Mouse (Mus musculus): ENCODE results near the gene Traf3ip1. TPM values are rescaled to one million over a fixed set of nuclear protein-coding genes. Genes with fewer than 3 reads are reported as not detected.

The Traf3ip1 gene
- polyA plus RNA-seq, 1 experiment = 4.9 TPM

DNA sequence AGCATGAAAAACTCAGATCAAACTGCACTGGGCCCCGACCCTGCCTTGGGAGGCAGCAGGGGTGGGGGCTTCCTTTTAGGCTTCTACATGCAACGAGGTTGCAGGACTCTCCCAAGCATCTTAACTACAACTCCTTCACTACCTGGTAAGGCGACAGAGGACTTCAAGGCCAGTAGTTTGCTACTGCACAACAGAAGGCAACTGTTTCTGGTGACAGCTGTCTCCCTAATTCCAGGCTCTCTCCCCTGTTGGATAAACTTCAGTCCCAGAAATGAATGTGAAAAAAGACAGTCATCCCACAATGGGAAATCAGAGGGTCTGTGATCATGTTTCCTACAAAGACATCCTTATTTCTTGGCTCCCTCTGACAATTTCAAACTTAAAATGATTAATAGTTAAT, 9.0 kb upstream of the Traf3ip1 start:
- Histone ChIP-seq H3K4me3 (ENCODE audit: insufficient read depth, low read depth, low read length) (no peak overlapping the region), H3K4me1 (ENCODE audit: control insufficient read depth, insufficient read depth, insufficient read length, low read length) (no peaks in the 10 kb centered on the region)

DNA sequence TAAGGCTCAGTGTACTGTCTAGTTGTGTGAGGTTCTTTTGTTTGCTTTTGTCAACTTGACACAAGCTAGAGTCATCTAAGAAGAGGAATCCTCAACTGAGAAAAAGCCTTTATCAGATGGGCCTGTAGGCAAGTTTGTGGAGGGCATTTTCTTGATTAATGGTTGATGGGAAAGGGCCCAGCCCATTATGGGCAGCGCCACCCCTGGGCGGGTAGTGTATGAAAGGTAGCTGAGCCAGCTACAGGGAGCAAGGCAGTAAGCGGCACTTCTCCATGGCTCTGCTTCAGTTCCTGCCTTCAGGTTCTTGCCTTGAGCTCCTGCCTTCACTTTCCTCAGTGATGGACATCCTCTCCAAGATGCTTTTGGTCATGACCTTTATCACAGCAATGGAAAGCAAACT, 8.3 kb upstream of the Traf3ip1 start:
- Histone ChIP-seq H3K27ac (replicated peaks; ENCODE audit: low read depth, low read length) (no peak overlapping the region), H3K4me3 (ENCODE audit: insufficient read depth, low read depth, low read length) (no peak overlapping the region), H3K4me1 (ENCODE audit: control insufficient read depth, insufficient read depth, insufficient read length, low read length) (no peaks in the 10 kb centered on the region)

More for the DNA sequence above, 9.0 kb upstream of the Traf3ip1 start:
- no peak overlapping the region for H3K27ac ChIP-seq (replicated peaks; ENCODE audit: low read depth, low read length)

GRCm38 (mm10) chr1:91490322-91490721, 4.1 kb upstream of the Traf3ip1 start:
- no peak overlapping the region for H3K27ac ChIP-seq (replicated peaks; ENCODE audit: low read depth, low read length)
- H3K4me3 ChIP-seq (ENCODE audit: insufficient read depth, low read depth, low read length) = no peak overlapping the region
- H3K4me1 ChIP-seq (ENCODE audit: control insufficient read depth, insufficient read depth, insufficient read length, low read length) = peaks cover 4% of the 10 kb centered on the region

- H3K4me3 ChIP-seq (ENCODE audit: insufficient read depth, low read depth, low read length) = no peak overlapping the region
- no peak overlapping the region for H3K27ac ChIP-seq (replicated peaks; ENCODE audit: low read depth, low read length)
- H3K4me1 ChIP-seq (ENCODE audit: control insufficient read depth, insufficient read depth, insufficient read length, low read length) = peaks cover 8% of the 10 kb centered on the region
Measured at GRCm38 (mm10) chr1:91492740-91493139, 1.7 kb upstream of the Traf3ip1 start.

DNA sequence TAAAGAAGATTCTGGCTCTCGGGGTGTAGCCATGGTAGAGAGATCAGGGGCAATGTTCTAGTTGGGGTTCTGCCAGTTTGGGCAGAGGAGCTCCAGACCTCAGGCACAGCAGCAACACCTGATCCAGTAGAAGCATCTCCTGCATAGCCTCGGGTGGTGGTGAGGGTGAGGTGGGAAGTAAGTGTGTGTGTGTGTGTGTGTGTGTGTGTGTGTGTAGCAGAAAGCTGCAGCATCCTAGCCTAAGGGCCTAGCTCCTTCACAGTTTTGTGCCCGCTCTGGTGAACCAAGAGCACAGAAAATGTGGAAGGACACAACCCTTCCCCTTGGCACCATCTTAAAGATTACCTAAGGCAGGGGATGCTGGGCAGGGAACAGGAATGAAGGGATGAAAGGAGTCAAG, 509 bp upstream of the Traf3ip1 start:
- Histone ChIP-seq H3K27ac (replicated peaks; ENCODE audit: low read depth, low read length) (no peak overlapping the region), H3K4me1 (ENCODE audit: control insufficient read depth, insufficient read depth, insufficient read length, low read length) (peaks cover 8% of the 10 kb centered on the region), H3K4me3 (ENCODE audit: insufficient read depth, low read depth, low read length) (0 out of 2 replicates have a peak overlapping the region, but pooled peaks have one; percentile 12)

GRCm38 (mm10) chr1:91495321-91495720, 874 bp downstream of the Traf3ip1 start:
- H3K4me1 ChIP-seq (ENCODE audit: control insufficient read depth, insufficient read depth, insufficient read length, low read length) = peaks cover 8% of the 10 kb centered on the region
- H3K4me3 ChIP-seq (ENCODE audit: insufficient read depth, low read depth, low read length) = peak overlapping the region; percentile 88
- H3K27ac ChIP-seq (replicated peaks; ENCODE audit: low read depth, low read length) = no peak overlapping the region

- Histone ChIP-seq H3K4me3 (ENCODE audit: insufficient read depth, low read depth, low read length) (no peak overlapping the region), H3K27ac (replicated peaks; ENCODE audit: low read depth, low read length) (no peak overlapping the region), H3K4me1 (ENCODE audit: control insufficient read depth, insufficient read depth, insufficient read length, low read length) (peaks cover 8% of the 10 kb centered on the region)
Measured at GRCm38 (mm10) chr1:91498579-91498978, 4.1 kb downstream of the Traf3ip1 start.

DNA sequence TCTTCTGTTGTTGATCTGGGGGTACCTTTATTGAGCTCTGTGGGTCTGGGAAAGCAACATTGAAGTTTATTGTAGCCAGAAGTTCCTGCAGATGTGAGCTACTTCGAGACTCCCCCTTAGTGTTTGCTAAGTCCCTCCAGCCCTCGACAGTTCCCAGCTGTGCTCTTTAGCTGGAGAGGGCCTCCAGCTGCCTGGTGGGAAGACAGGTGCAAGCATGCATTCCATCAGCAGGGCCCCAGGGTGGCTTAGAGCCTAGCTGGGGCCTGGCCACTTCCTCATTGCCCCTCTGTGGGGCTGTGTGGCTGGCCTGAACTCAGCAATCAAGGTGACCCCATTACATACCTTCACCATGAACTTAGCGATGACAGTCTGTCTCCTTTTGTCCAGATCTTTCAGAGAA, 10.2 kb downstream of the Traf3ip1 start:
- Histone ChIP-seq H3K27ac (replicated peaks; ENCODE audit: low read depth, low read length) (no peak overlapping the region), H3K4me1 (ENCODE audit: control insufficient read depth, insufficient read depth, insufficient read length, low read length) (no peaks in the 10 kb centered on the region)

GRCm38 (mm10) chr1:91514916-91515315, 20.5 kb downstream of the Traf3ip1 start:
- H3K4me3 ChIP-seq (ENCODE audit: insufficient read depth, low read depth, low read length) = no peak overlapping the region
- no peak overlapping the region for H3K27ac ChIP-seq (replicated peaks; ENCODE audit: low read depth, low read length)
- H3K4me1 ChIP-seq (ENCODE audit: control insufficient read depth, insufficient read depth, insufficient read length, low read length) = no peaks in the 10 kb centered on the region

More for the DNA sequence above, 10.2 kb downstream of the Traf3ip1 start:
- no peak overlapping the region for H3K4me3 ChIP-seq (ENCODE audit: insufficient read depth, low read depth, low read length)

- Histone ChIP-seq H3K4me1 (ENCODE audit: control insufficient read depth, insufficient read depth, insufficient read length, low read length) (no peaks in the 10 kb centered on the region), H3K4me3 (ENCODE audit: insufficient read depth, low read depth, low read length) (no peak overlapping the region), H3K27ac (replicated peaks; ENCODE audit: low read depth, low read length) (no peak overlapping the region)
Measured at GRCm38 (mm10) chr1:91515642-91516041, 21.2 kb downstream of the Traf3ip1 start.

GRCm38 (mm10) chr1:91523759-91524158, 29.3 kb downstream of the Traf3ip1 start:
- H3K4me1 ChIP-seq (ENCODE audit: control insufficient read depth, insufficient read depth, insufficient read length, low read length) = no peaks in the 10 kb centered on the region
- H3K27ac ChIP-seq (replicated peaks; ENCODE audit: low read depth, low read length) = no peak overlapping the region
- H3K4me3 ChIP-seq (ENCODE audit: insufficient read depth, low read depth, low read length) = no peak overlapping the region

DNA sequence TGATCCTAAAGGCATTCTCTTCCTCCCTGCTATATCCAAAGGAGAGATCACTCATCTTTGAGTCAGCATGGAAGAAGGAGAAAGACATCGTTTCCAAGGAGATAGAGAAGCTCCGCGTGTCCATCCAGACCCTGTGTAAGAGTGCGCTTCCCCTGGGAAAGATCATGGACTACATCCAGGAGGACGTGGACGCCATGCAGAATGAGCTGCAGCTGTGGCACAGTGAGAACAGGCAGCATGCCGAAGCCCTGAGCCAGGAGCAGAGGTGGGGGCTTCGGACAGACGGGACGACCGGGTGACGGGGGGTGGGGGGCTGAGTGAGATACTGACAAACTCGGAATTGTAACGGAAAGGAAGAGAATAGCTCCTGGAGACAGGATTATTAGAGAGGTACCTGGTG, 31.4 kb downstream of the Traf3ip1 start:
- no peak overlapping the region for H3K4me3 ChIP-seq (ENCODE audit: insufficient read depth, low read depth, low read length)
- no peaks in the 10 kb centered on the region for H3K4me1 ChIP-seq (ENCODE audit: control insufficient read depth, insufficient read depth, insufficient read length, low read length)
- H3K27ac ChIP-seq (replicated peaks; ENCODE audit: low read depth, low read length) = no peak overlapping the region

GRCm38 (mm10) chr1:91530166-91530565, 35.7 kb downstream of the Traf3ip1 start:
- Histone ChIP-seq H3K4me3 (ENCODE audit: insufficient read depth, low read depth, low read length) (no peak overlapping the region), H3K27ac (replicated peaks; ENCODE audit: low read depth, low read length) (no peak overlapping the region), H3K4me1 (ENCODE audit: control insufficient read depth, insufficient read depth, insufficient read length, low read length) (no peaks in the 10 kb centered on the region)

DNA sequence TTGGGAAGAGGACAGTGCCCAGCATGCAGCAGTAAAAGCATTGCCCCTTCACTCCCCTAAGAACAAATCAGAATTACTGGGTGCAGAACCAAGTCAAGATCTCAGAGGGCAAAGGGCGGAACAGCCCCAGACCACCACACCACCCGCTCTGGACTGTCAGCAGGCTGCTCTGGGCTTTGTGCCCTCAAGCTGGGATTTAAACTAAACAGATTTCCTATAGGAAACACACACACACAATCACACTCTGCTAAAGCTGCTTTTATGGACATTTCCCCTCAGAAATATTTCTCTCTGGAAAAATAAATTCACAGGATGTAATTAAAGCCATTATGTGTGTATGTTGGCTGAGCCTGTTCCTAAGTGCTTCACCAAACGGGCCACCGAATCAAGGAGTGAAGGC, 37.8 kb downstream of the Traf3ip1 start:
- no peaks in the 10 kb centered on the region for H3K4me1 ChIP-seq (ENCODE audit: control insufficient read depth, insufficient read depth, insufficient read length, low read length)
- no peak overlapping the region for H3K27ac ChIP-seq (replicated peaks; ENCODE audit: low read depth, low read length)
- H3K4me3 ChIP-seq (ENCODE audit: insufficient read depth, low read depth, low read length) = no peak overlapping the region

GRCm38 (mm10) chr1:91532892-91533291, 38.4 kb downstream of the Traf3ip1 start:
- Histone ChIP-seq H3K4me3 (ENCODE audit: insufficient read depth, low read depth, low read length) (no peak overlapping the region), H3K27ac (replicated peaks; ENCODE audit: low read depth, low read length) (no peak overlapping the region), H3K4me1 (ENCODE audit: control insufficient read depth, insufficient read depth, insufficient read length, low read length) (no peaks in the 10 kb centered on the region)

GRCm38 (mm10) chr1:91533483-91533882, 39.0 kb downstream of the Traf3ip1 start:
- no peak overlapping the region for H3K27ac ChIP-seq (replicated peaks; ENCODE audit: low read depth, low read length)
- H3K4me3 ChIP-seq (ENCODE audit: insufficient read depth, low read depth, low read length) = no peak overlapping the region
- no peaks in the 10 kb centered on the region for H3K4me1 ChIP-seq (ENCODE audit: control insufficient read depth, insufficient read depth, insufficient read length, low read length)

All from brown adipose tissue, adult 24 weeks (tissue).